Mouse (Mus musculus) adipocyte (in vitro differentiated cells): ENCODE data around the gene Rpl3.

Source experiments
- DNase-seq: peaks from one replicate; pipeline ENCODE4 v3.0.0-alpha.2; 2016; ENCODE audit warnings: low spot score

Gene Rpl3

GRCm38 (mm10) chr15:80066538-80066937 lies 25.1 kb downstream of the Rpl3 start:
- DNase-seq, result no peak

DNA sequence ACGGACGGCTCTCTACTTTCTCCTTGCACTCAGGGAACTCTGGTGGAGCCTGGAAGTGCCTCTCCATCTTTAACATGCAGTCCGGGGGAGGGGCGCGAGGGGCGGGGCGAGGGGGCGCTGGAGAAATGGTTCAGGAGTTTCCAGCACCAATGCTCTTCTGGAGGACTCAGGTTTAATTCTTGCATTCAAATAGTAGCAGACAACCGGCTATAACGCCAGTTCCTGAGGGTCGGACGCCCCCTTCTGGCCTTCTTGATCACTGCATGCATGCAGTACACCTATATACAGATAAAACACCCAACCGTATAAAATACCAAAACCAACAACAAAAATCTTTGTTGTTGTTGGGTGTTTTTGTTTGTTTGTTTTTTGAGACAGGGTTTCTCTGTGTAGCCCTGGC lies 26.3 kb downstream of the Rpl3 start:
- no peak for DNase-seq

- DNase-seq, result no peak
Measured at GRCm38 (mm10) chr15:80064965-80065364, 26.7 kb downstream of the Rpl3 start.

DNA sequence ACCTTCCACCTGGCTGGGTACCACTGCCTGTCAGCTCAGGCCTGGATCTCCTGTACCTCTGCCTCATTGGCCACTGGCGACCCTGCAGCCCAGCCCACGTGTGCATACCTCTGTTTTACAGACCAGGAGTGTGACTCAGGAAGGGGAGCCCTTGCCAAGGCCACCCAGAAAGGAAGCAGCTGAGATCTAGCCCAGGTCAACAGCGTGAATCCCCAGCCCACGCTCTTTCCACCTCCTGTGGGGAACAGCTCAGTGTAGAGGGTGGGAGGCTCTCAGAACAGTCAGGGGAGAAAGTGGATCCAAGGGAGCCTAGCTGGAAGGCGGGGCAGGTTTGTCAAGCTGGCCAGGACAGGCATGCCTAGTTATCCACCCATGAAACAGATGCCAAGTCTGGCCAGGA lies 28.8 kb downstream of the Rpl3 start:
- DNase-seq, result no peak

- no peak for DNase-seq
Measured at GRCm38 (mm10) chr15:80062339-80062738, 29.3 kb downstream of the Rpl3 start.

GRCm38 (mm10) chr15:80061071-80061550 lies 30.6 kb downstream of the Rpl3 start:
- DNase-seq, result no peak

GRCm38 (mm10) chr15:80060356-80061070 lies 31.2 kb downstream of the Rpl3 start:
- DNase-seq, result no peak

DNA sequence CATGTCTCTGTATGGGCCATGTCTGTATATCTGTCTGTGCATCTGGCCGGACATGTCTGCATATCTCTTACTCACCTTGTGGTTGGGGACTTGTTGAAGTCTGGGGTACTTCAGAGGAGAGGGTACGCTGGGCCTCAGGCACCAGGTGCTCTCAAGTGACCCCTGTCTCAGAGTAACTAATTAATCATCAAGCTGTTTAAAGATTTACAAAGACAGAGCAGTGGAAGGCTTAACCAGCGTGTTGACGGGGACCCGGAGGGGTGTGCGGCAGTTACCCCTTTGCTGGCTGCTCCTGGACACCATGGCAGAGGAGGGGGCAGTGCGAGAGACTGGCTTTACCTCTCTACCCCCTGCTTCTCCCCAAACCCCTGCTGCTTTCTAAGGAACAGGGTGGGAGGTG lies 32.1 kb downstream of the Rpl3 start:
- DNase-seq, result no peak

- no peak for DNase-seq
Measured at GRCm38 (mm10) chr15:80058151-80058550, 33.5 kb downstream of the Rpl3 start.

GRCm38 (mm10) chr15:80054034-80054710 lies 37.5 kb downstream of the Rpl3 start:
- DNase-seq, result peak; percentile 79

DNA sequence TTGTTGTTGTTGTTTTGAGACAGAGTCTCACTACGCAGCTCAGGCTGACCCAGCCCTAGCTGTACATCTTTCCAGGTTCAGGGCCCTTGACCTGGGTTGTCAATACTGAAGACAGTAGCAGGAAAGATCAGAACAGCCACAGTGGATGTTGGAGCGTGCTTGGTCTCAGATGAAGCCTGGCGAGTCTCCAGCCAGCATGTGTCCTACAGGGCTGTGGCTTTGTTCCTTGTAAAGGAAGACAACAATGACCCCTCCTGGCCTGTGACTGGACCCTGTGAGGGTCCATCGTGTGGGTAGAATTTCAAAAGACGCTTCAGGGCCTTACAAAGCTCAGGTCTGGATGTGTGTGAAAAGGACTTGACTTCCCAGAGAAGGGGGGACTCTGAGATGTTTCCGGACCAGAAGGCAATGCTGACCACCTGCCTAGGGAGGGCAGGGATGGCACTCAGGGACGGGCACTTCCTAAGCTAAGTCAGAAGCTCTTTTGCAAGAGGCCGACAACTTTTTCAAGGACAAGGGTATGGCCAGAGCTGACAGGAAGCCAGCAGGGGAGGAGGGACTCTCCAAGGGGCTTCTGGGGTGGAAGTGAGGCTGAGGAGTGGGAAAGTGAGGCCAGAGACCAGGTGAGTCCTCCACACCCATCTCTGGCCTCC lies 38.2 kb downstream of the Rpl3 start:
- DNase-seq, result no peak

- DNase-seq, result no peak
Measured at GRCm38 (mm10) chr15:80051782-80052181, 39.9 kb downstream of the Rpl3 start.

DNA sequence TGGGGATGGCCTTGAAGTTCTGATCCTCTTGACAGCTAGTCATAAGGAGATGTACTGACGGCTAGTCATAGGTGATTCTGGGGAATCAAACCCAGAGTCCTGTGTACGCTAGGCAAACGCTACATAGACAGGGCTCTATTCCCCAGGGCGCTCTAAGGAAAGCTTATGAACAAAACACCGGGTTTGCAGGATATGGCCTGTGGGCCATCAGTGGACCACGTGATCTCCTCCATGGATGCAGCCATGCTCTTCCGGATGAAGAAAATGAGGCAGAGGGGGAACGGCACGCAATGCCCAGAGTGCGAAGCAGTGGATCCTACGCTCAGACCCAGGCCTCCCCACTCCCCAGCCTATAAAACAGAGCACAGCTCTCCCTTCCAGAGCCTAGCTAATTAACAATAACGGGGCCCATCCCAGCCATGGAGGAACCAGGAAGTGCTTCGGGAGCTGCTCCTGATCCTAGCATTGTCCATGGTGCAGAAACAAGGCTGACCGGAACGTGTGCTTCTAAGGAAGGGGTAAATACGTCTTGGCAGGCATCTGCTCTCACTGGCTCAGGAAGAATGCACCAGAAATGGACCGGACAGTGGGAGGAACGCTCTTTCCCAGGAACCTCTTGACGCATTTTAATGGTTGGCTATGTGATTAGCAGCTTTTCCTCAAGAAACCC lies 40.4 kb downstream of the Rpl3 start:
- DNase-seq, result no peak

DNA sequence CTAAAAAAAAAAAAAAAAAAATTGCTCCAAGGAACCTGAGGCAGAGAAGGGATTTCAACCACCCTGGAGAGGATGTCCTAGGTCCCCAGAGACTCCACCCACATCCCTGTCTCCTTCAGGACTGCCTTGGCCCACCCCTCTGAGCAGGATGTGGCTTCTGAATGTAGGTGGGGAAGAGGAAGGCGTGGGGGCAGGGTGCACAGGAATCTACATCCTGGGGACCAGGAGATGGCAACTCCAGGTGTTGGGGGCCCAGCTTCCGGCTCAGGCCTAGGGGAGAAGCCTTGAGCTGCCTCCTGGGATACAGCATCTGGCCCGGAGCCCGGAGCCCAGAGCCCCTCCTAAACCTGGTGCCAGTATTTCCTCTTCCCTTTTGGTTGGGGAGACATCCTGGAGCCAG lies 41.6 kb downstream of the Rpl3 start:
- no peak for DNase-seq

GRCm38 (mm10) chr15:80047973-80048372 lies 43.7 kb downstream of the Rpl3 start:
- DNase-seq, result no peak

DNA sequence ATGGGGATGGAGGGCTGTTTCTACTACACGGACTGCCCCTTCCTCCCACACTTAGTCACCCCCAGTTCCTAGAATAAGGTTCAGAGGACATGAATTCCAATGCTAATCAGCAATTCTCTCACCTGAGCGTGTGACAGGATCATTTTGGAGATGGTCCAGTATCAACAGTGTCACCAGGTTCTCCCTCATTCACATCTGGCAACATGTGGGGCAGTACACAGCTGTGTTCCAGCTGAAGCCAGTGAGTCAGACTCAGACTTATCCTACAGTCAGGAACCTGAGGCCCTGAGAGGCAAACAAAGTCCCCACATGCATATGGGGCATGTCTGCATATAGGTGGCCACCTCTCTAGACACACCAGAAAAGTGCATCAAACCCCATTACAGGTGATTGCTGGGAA lies 44.4 kb downstream of the Rpl3 start:
- no peak for DNase-seq

DNA sequence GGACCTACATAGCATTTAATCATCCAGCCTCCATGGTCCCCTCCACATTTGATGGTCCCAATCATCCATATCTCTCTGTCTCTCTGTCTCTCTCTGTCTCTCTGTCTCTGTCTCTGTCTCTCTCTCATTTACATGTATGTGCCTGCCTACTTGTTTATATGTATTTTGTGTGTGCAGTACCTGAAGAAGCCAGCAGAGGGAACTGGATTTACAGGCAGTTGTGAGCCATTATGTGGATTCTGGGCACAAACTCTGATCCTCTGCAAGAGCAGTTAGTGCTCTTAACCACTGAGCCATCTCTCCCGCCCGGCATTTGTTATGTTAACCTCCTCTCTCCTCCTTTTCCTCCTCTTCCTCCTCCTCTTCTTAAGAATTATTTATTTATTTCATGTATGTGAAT lies 45.9 kb downstream of the Rpl3 start:
- DNase-seq, result no peak

DNA sequence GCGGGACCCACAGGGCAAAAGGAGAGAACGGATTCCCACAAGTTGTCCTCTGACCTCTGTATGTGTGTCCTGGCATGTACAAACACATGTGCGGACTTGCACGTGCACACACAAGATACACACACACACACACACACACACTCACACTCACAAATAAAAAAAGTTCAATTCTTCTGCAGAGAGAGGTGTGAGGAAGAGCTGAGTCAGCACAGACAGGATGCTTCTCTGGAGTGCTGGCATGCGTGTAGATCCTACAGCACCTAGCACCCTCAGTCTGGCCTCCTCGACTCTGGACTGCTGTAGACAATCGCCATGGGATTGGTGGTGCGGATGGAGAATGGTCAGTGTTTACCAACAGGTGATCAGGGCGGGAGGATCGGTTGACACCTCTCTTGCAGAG lies 47.4 kb downstream of the Rpl3 start:
- no peak for DNase-seq

- DNase-seq, result peak; percentile 14
Measured at GRCm38 (mm10) chr15:80042152-80042551, 49.5 kb downstream of the Rpl3 start.

DNA sequence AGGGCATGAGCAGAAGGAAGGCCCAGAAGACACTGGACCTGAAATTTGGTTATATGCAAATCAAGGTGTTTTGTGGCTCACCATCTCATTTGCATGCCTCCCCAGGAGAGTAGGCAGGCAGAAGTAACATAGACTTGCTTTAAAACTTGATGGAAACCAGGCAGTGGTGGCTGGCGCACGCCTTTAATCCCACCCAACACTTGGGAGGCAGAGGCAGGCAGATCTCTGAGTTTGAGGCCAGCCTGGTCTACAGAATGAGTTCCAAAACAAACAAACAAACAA lies 53.6 kb downstream of the Rpl3 start:
- no peak for DNase-seq

DNA sequence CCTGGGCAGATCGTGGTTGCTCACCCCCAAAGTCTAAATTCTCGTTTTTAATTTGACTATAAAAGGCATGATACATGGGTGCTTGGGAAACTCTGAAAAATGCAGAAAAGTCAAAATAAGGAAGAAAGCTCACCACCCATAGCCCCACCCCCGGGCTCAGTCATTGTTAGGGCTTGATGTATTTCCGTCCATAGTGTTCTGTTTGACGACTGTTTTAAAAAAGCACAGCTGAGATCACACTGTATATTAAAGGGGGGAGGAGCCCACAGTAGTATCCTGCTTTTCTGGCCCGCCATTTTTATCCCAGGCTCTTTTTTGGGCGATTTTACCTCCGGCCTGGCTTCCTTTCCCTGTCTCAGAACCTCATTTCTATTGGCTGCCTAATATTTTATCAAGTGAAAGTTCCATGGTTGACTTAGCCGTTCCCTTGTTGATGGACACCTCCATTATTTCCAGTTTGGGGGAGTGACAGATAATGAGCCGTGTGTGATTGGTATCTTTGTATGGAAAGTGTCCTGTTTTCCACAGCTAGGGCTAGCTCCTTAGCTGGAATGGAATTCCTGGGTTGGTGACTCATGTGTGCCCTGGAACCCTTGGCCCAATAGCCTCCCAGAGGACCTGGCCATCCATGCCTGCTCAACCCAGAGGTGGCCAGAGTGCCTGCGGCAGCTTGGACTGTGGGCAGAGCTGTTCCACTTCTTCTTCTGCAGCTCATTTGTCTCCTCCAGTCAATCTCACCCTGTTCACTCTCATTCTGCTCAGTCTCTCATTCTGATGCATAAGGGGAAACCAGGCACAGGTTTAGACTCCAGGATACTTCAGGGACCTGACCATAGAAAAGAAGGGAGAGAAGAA lies 54.2 kb downstream of the Rpl3 start:
- DNase-seq, result peak; percentile 65

DNA sequence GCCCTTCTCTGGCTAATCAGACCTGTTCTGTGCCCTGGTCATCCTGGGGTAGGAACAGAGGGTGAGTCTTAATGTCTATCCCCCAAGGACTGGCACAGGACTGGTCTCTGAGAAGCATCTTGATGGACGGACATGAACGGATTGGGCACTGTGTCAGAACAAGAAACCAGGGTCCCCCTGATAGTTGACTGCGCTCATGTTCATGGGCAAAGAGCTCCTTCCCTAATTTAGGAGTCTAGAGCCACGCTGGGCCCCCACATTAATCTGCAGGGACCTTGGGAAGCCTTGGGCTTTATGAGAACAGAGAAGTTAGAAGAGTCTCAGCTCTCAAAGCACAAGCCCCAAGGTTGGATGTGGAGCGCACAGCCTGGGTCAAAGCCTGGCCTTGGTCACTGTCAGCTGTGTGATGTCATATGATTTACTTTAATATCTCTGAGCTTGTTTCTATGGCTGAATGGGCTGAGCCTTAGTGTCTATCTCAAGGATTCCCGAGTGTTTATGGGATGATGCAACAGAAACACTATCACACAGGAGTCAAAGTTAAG lies 56.3 kb downstream of the Rpl3 start:
- no peak for DNase-seq
